ENCODE assay signal across 33 mouse cellular contexts in genomic region chr10:17742581-17742980, GRCm38 (mm10). TPM values are rescaled to one million over a fixed set of nuclear protein-coding genes. Genes with fewer than 3 reads are reported as not detected.
"Had no signal": no experiment of that assay in that cellular context is flagged by ENCODE, and none has a peak within 500 bp of the region (broad histone marks: within the 10 kb centered on the region; RNA-seq: fewer than 3 reads in every experiment).

No protein-coding gene starts in this region.

- DNase-seq: left cerebral cortex, postnatal 4 days; liver; liver, embryonic 13.5 days; liver, postnatal 0 days; lung, adult 18-20 months; lung, adult 2 months; lung, embryonic 14.5 days; lung, postnatal 10 days; lung, postnatal 14 days; lung, postnatal 36 days; lung, postnatal 4 days had no signal

- H3K27me3 ChIP-seq: limb, embryonic 12.5 days; limb, embryonic 13.5 days; limb, embryonic 15.5 days; liver, embryonic 12.5 days; liver, embryonic 13.5 days; liver, embryonic 15.5 days; lung, embryonic 15.5 days; megakaryocyte, embryonic 14.5 days; midbrain, embryonic 12.5 days; midbrain, embryonic 13.5 days; midbrain, embryonic 15.5 days; neural tube, embryonic 12.5 days; neural tube, embryonic 13.5 days had no signal

- H3K27ac ChIP-seq: left cerebral cortex, adult 2 months; limb, embryonic 10.5 days; limb, embryonic 12.5 days; limb, embryonic 13.5 days; limb, embryonic 15.5 days; liver, embryonic 12.5 days; liver, embryonic 13.5 days; liver, embryonic 14.5 days; liver, embryonic 15.5 days; lung, embryonic 15.5 days; macrophage; midbrain, embryonic 10.5 days; midbrain, embryonic 12.5 days; midbrain, embryonic 13.5 days; midbrain, embryonic 15.5 days; neural tube, embryonic 12.5 days; neural tube, embryonic 13.5 days had no signal

- H3K4me1 ChIP-seq: limb, embryonic 12.5 days; limb, embryonic 13.5 days; limb, embryonic 15.5 days; liver, embryonic 12.5 days; liver, embryonic 13.5 days; liver, embryonic 15.5 days; lung, embryonic 15.5 days; megakaryocyte, embryonic 14.5 days; midbrain, embryonic 10.5 days; midbrain, embryonic 12.5 days; midbrain, embryonic 13.5 days; midbrain, embryonic 15.5 days; neural tube, embryonic 12.5 days; neural tube, embryonic 13.5 days had no signal

- H3K4me2 ChIP-seq: limb, embryonic 12.5 days; limb, embryonic 13.5 days; limb, embryonic 15.5 days; liver, embryonic 11.5 days; liver, embryonic 12.5 days; liver, embryonic 13.5 days; liver, embryonic 15.5 days; lung, embryonic 14.5 days; lung, embryonic 15.5 days; midbrain, embryonic 12.5 days; midbrain, embryonic 13.5 days; midbrain, embryonic 15.5 days; neural tube, embryonic 12.5 days; neural tube, embryonic 13.5 days had no signal

- H3K9ac ChIP-seq: limb, embryonic 12.5 days; limb, embryonic 13.5 days; limb, embryonic 15.5 days; liver, embryonic 12.5 days; liver, embryonic 13.5 days; liver, embryonic 14.5 days; liver, embryonic 15.5 days; liver, postnatal 0 days; lung, embryonic 14.5 days; lung, embryonic 15.5 days; midbrain, embryonic 12.5 days; midbrain, embryonic 13.5 days; midbrain, embryonic 15.5 days; neural tube, embryonic 12.5 days; neural tube, embryonic 13.5 days had no signal

- H3K4me3 ChIP-seq: left cerebral cortex, adult 2 months; limb, embryonic 10.5 days; limb, embryonic 12.5 days; limb, embryonic 13.5 days; limb, embryonic 15.5 days; liver, embryonic 12.5 days; liver, embryonic 13.5 days; liver, embryonic 15.5 days; lung, embryonic 15.5 days; megakaryocyte, embryonic 14.5 days; midbrain, embryonic 10.5 days; midbrain, embryonic 12.5 days; midbrain, embryonic 13.5 days; midbrain, embryonic 15.5 days; myocyte; neural tube, embryonic 12.5 days; neural tube, embryonic 13.5 days had no signal

- ATAC-seq: liver, embryonic 12.5 days; liver, postnatal 0 days; lung, postnatal 0 days; midbrain, embryonic 13.5 days; midbrain, embryonic 15.5 days; midbrain, embryonic 16.5 days had no signal

- H3K36me3 ChIP-seq: limb, embryonic 10.5 days; limb, embryonic 12.5 days; limb, embryonic 13.5 days; limb, embryonic 15.5 days; liver, embryonic 12.5 days; liver, embryonic 13.5 days; liver, embryonic 15.5 days; lung, embryonic 15.5 days; midbrain, embryonic 10.5 days; midbrain, embryonic 12.5 days; midbrain, embryonic 13.5 days; midbrain, embryonic 15.5 days; neural tube, embryonic 12.5 days; neural tube, embryonic 13.5 days had no signal

- H3K9me3 ChIP-seq: limb, embryonic 10.5 days; limb, embryonic 12.5 days; limb, embryonic 13.5 days; limb, embryonic 15.5 days; liver, embryonic 12.5 days; liver, embryonic 13.5 days; liver, embryonic 15.5 days; lung, embryonic 15.5 days; midbrain, embryonic 12.5 days; midbrain, embryonic 13.5 days; midbrain, embryonic 15.5 days; neural tube, embryonic 13.5 days had no signal

RNA-seq across cellular contexts. Expression of gene Txlnb, which starts 53.4 kb away (rescaled TPM):
- polyA plus RNA-seq: liver, adult 2 months had no signal
